Mouse (Mus musculus) B cell, adult 67 days (primary cell): ENCODE measurements around the gene Gm29666. TPM values are rescaled to one million over a fixed set of nuclear protein-coding genes. Genes with fewer than 3 reads are reported as not detected.

Experiments used
- total RNA-seq, 2 experiments: library from RNA; stranded (reverse); gene quantifications; 4 replicates each; pipeline ENCODE4 v1.2.4; 2023

The Gm29666 gene
- total RNA-seq = under 1 TPM; 0.61 to 0.71 TPM

DNA sequence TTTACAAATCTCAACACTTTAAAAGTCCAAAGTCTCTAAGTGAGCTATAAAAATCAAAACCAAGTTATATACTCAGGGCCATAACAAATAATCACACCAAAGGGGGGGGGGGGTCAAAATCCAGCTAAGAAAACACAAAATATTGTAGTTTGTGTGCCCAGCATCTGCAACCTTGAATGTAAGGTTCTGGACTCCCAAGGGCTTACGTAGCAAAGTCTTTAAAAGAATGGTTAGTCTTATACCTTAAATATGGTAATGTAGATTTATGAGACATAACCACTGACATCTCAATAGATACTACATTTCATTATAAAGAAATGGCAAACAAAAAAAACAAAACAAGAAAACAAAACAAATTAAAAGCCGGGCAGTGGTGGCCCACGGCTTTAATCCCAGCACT lies at the start of gene Gm29666:
Gm29666 (minus strand) TSS at position 101 of the 400 bp plus-strand sequence.

DNA sequence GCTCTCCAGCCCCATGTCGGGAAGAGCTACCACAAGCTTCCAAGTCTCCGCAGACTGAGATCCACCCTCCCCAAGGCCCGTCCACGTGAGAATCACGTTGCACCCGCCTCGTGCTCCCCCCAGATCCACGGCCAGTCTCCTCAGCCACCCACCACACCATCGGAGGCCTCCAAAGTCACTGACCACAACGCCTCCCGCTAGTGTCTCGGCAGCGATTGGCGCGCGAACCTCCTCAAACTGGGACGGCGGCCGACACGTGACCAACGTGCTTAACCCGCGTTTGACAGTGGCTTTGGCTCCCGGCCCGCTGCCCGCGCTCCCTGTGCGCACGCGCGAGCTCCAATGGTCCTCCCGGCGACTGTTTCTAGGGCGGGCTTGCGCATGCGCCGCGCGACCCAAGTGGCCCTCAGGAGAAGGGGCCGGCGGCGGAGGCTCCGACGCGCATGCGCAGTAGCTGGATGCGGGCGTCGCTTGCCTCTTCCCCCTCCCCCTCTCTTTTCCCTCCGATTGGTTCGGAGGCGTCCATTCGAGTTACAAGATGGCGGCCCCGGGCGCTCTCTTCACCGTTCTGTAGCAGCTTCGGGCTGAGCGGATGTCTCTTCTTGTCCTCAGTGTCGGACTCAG lies 3.2 kb upstream of the Gm29666 start, which contains the start of gene Nup50:
Nup50 (plus strand) TSS at position 528 of the 624 bp plus-strand sequence.

Other genes starting within 250 kb of the Gm29666 start
- gene Arhgap8, start 200.0 kb downstream of the Gm29666 start, total RNA-seq = 1 to 10 TPM; 2.4 to 4.0 TPM
- 1 to 10 TPM in 1 of 2 experiments, under 1 TPM in 1; 0.81 to 1.3 TPM for gene Phf21b, start 64.0 kb downstream of the Gm29666 start, total RNA-seq
- gene Nup50, start 3.4 kb upstream of the Gm29666 start, total RNA-seq = 10 to 100 TPM; 53.0 to 56.1 TPM
- gene 5031439G07Rik, start 68.5 kb upstream of the Gm29666 start, total RNA-seq = 10 to 100 TPM; 80.7 to 92.0 TPM
- gene Upk3a, start 97.1 kb upstream of the Gm29666 start, total RNA-seq = under 1 TPM in 1 of 2 experiments, not detected in 1; 0.53 TPM
- gene Fam118a, start 108.9 kb upstream of the Gm29666 start, total RNA-seq = 10 to 100 TPM; 19.8 to 22.8 TPM
- gene Smc1b, start 211.9 kb upstream of the Gm29666 start, total RNA-seq = not detected
- not detected for gene Ribc2, start 212.0 kb upstream of the Gm29666 start, total RNA-seq